Mouse (Mus musculus) retina, postnatal 7 days (tissue): ENCODE results near the gene Sspo.
"Not testable (repeated sequence)": the region's sequence is repeated elsewhere in the genome, so short reads cannot be mapped to it uniquely, and the experiment has no call there.

Source experiments
- DNase-seq: peaks from one replicate; pipeline ENCODE4 v3.0.0-alpha.2; 2012; ENCODE audit warnings: low read depth, low spot score

Gene Sspo

DNA sequence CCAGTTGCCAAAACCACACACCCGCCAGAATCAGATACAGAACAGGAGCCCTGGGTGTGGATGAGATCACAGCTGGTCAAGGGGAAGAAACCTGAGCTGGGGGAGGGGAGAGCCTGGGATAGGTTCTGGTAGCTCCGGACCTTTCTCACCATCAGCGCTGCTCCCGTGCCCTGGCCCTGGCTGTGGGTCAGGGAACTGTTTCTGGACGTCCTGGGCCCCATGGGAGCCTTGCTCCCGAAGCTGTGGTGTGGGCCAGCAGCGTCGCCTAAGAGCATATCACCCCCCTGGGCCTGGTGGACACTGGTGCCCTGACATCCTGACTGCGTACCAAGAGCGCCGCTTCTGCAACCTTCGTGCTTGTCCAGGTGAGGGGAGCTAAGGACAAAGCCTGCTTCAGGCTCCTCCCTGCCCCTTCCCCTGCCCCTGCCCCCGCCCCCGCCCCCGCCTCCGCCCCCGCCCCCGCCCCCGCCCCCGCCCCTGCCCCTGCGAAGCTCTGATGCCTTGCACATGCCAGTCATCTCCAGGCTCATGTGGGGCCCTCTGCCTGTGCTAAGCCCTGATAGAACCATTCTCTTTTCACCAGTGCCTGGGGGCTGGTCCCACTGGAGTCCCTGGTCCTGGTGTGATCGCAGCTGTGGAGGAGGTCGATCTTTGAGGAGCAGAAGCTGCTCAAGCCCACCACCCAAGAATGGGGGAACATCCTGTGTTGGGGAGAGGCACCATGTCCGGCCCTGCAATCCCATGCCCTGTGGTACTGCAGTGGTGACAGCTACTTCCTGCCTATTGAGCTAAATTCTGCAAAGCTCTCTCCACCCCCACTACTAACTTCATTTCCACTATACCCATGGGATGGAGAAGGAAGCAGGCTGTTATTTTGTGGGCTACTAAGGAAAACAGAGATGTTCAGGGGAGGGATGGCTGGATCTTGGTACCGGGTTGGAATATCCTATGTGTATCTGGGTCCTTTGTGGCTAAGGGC, 40.0 kb downstream of the Sspo start:
- no peak for DNase-seq

GRCm38 (mm10) chr6:48489741-48490140, 41.7 kb downstream of the Sspo start:
- DNase-seq: no peak

DNA sequence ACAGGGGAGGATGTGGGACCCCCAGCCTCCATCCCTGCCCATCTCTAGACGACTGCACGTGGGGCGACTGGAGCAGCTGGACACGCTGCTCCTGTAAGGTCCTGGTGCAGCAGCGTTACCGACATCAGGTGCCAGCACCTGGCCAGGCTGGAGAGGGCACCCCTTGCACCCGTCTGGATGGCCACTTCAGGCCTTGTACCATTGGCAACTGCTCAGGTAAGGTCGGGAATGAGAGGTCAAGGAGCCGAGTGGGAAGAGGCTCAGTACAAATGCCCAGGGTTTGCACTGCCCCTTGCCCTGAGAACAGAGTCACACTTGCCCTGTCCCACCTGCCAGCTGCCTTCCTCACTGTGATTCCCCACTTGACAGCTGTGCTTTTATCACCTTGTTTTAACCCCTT, 43.3 kb downstream of the Sspo start:
- DNase-seq: no peak

DNA sequence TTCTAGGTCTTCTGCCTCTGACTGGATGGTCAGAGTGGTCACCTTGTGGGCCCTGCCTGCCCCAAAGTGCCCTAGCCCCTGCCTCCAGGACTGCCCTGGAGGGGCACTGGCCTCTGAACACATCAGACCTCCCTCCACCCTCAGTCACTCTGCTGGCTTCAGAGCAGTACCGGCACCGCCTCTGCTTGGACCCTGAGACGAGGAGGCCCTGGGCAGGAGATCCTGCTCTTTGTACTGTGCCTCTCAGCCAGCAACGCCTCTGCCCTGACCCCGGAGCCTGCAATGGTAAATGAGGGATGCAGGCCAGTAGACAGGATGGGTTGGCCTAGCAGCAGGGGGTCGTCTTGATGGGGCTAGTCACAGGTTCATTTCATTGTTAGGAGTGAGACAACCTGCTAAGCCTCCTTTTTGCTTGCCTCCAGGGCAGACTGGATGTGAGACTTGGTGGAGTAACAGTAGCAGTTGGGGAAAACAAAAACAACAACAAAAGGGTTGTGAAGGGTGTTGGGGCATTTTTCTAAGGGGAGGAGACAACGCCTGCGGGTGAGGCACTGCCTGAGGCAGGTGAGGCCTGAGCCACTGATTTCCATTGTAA, 45.2 kb downstream of the Sspo start:
- DNase-seq: no peak

DNA sequence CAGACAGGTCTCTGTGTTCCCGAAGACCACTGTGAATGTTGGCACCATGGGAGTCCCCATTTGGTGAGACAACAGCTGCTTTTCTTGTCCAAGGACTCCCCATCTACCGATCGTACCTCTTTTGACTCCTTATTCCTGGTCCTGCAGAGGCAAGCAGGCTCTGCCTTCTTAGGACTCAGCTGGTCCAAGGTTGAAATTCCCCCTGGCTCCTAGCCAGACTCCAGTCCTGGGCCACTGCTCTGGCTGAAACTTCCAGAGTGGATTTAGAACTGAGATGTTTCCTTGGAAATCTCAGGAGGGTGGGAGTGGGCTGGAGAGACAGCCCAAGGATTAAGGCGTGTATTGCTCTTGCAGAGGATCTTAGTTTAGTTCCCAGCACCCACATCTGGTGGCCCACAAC, 49.5 kb downstream of the Sspo start:
- DNase-seq: no peak

GRCm38 (mm10) chr6:48503847-48504240, 55.8 kb downstream of the Sspo start:
- DNase-seq: no peak

GRCm38 (mm10) chr6:48504241-48504854, 56.3 kb downstream of the Sspo start:
- DNase-seq: peak; percentile 64

- DNase-seq: no peak
These were observed 60.1 kb downstream of the Sspo start for GRCm38 (mm10) chr6:48508087-48508486.

DNA sequence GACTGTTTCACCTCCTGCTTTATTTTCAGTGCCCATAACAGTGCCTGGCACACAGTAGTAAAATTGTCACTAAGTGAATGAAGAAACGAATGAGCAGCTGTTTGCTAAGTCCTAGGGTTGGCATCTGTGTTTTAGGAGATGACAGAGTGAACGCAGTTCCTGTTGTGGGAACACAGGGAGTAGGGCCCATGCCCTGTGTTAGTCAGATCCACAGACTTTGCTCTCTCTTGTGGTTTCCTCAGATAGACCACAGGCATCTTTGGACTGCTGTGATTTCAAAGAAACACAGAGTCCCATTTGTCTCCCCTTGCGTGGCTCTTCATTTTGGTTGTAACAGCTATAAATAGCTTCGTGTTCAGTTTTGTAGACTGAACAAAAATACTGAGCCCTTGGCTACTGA, 62.4 kb downstream of the Sspo start:
- no peak for DNase-seq

DNA sequence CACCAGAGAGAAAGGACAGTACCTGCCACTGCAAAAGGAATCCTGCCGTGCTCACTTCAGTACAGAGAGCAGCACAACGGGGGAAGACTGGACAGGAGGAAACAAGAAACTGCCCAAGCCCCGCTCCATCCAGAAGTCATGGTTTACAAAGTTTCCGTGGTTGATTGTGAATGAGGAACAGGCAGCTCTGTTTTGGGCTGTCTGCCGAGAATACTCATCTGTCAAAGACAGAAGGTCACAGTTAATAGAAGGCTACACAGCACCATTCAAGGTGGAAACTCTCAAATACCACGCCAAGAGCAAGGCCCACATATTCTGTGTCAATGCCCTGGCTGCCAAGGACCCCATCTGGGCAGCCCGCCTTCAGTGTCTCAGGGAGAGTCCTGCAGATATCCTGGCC, 63.8 kb downstream of the Sspo start:
- no peak for DNase-seq

GRCm38 (mm10) chr6:48524882-48525281, 76.9 kb downstream of the Sspo start:
- DNase-seq: not testable (repeated sequence)

GRCm38 (mm10) chr6:48527901-48528300, 79.9 kb downstream of the Sspo start:
- DNase-seq: no peak

- no peak for DNase-seq
These were observed 81.2 kb downstream of the Sspo start for GRCm38 (mm10) chr6:48529261-48529660.

DNA sequence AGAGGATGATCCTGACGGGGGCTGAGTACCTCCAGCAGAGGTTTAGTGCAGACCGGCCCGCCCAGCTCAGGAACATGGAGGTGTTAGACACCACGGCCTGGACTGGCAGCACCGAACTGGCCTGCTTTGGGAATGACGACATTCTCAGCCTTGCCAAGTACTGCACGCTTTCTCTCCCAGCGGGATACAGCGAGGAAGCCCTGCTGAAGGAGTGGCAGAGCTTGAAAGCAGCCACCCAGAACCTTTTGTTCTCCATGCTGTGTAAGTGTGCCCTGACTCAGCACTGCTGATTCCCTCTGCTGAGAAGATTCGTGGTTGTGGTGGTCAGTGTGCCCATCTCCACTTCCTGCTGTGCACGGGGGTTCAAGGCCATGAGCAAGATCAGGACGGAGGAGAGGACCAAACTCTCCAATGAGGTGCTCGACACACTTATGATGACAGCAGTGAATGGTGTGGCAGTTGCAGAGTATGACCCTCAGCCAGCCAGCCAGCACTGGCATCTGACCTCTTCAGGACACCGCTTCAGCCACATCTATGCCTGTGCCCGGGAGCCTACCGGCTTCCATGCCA, 81.9 kb downstream of the Sspo start:
- no peak for DNase-seq

DNA sequence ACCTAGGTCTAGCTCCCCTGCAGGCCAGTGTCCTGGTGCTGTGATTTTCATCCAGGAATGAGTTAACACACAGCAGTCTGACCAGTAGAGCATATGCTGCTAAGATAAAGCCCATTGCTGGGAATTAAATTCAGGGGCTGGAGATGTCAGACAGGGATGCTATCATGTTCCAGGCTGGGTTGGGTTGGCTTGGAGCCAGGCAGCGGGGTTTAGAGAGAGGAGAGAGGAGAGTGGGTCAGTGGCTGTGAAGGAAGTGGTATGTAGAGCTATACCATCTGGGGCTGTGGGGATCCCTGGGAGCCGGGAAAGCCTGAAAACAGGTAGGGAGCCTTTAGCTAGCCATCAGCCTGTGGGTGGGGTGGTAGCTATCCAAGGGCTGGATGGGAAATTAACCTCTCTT, 82.8 kb downstream of the Sspo start:
- DNase-seq: no peak

GRCm38 (mm10) chr6:48533475-48533874, 85.4 kb downstream of the Sspo start:
- no peak for DNase-seq

- DNase-seq: no peak
These were observed 86.9 kb downstream of the Sspo start for GRCm38 (mm10) chr6:48534913-48535312.

- no peak for DNase-seq
These were observed 88.1 kb downstream of the Sspo start for GRCm38 (mm10) chr6:48536091-48536490.

- peak; percentile 88 for DNase-seq
These were observed 89.3 kb downstream of the Sspo start, which contains the start of gene Atp6v0e2 for GRCm38 (mm10) chr6:48537105-48537954. Gene Atp6v0e2, plus strand, starts transcription at chr6:48537615.

DNA sequence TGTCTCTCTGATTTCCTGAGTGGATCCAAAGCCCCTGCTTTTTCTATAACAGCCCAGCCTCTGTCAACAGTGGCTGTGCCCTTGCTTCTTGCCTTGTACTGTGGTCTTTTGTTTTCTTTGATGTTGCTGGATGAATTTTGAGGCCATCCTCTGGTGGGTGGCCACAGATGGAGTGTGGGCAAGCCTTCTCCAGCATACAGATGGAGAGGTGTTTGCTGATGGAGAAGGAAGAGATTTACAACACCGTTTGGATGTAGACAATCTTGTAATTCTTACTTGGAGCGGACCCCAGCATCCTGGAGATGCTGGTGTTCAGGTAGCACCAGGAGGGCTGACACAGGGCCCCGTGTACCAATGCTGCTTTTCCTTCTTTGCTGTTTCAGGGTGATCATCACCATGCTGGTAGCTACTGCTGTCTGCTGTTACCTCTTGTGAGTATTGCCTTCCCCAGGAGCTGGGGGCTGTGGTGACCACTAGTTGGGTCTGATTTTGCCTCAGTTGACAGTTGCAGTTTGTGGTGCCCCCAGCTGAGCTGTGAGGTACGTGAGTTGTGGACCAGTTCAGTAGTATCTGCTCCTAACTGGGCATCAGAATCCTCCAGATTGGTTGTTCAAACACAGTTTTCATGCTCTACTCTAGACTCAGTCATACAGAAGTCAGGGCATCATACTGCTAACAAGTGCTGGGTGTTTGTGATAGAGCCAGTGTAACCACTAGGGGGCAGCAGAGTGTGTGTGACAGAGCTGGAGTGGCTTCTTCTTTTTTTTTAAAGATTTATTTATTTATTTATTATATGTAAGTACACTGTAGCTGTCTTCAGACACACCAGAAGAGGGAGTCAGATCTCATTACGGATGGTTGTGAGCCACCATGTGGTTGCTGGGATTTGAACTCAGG, 91.1 kb downstream of the Sspo start:
- peak; percentile 73 for DNase-seq
